1 mouse cellular context compared by ENCODE assay signal in the genomic region with DNA sequence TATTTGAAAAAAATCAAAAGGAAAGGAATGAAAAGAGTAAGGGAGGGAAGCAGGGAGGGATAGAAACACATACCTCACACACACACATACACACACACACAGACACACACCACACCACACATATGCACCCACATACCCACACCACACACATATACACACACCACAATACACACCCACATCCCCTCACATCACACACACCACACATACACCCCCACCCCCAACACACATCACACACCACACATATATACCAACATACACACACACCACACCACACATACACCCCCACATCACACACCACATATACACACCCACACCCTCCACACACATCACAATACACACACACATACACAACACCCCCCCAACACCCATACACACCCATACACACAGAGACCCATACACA.
TF ChIP-seq lines count a peak whose summit lies in the region.

No protein-coding gene starts in this region.

TF ChIP-seq in MEL, 35 proteins besides CTCF, POLR2A, EP300 and RAD21:
- TF ChIP-seq POLR2AphosphoS2 (IDR thresholded peaks at IDR 0.05; ENCODE audit: low read length) (peak; percentile 55; the same call in 1 of the 2 replicates), POLR2AphosphoS5 (IDR thresholded peaks at IDR 0.05; ENCODE audit: borderline replicate concordance, low read depth, low read length) (peak; percentile 74; the same call in 1 of the 2 replicates), NELFE (IDR thresholded peaks at IDR 0.05; ENCODE audit: low read depth, low read length) (no peak)
